Mouse (Mus musculus) ES-Bruce4 (cell line): Measurements from ENCODE around the gene Apoc4.

ENCODE experiments used
- CTCF ChIP-seq: IDR thresholded peaks from one replicate; pipeline ENCODE4 v1.8.1; 2011; ENCODE audit warnings: low read depth, low read length
- EP300 ChIP-seq: IDR thresholded peaks from 2 replicates; pipeline ENCODE4 v1.6.1; 2011; ENCODE audit warnings: low read depth, low read length; ENCODE audit not compliant: insufficient read depth
- POLR2A ChIP-seq: IDR thresholded peaks from one replicate; pipeline ENCODE4 v1.8.1; 2011; ENCODE audit warnings: low read length; ENCODE audit not compliant: insufficient read depth

DNA sequence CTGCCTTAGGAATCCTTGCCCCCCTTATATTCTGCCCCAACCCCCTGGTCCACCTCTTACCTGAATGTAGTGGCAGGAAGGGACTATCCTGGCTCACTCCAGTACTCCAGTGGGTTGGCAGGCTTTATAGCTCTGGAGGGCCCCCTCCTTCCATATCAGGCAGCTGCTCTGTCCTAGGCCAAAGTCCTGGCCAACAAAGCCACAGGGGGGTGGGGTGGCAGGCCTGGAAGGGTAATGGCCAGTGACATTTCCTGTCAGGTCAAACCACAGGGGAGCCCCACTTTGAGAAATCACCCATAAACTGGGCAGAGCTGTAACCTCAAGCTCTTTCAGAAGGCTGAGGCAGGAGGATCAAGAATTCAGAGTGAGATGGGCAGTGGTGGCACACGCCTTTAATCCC is 4.6 kb downstream of the Apoc4 start:
- no peak for TF ChIP-seq POLR2A
- no peak for TF ChIP-seq CTCF
- no peak for TF ChIP-seq EP300
